Mouse (Mus musculus): Measurements from ENCODE around the gene Klhdc3.

GRCm38 (mm10) chr17:46644152-46644805 is 36.4 kb downstream of the Klhdc3 start:
- no peak for TF ChIP-seq CTCF (IDR thresholded peaks at IDR 0.05; ENCODE audit: borderline replicate concordance, extremely low read depth, insufficient read depth, insufficient read length)
- TF ChIP-seq POLR2A (IDR thresholded peaks at IDR 0.05; ENCODE audit: borderline replicate concordance, extremely low read depth, insufficient read depth, insufficient read length, poor library complexity, severe bottlenecking), result no peak
